Mouse (Mus musculus) testis, postnatal 14 days (tissue): ENCODE measurements around the gene Arid3a.

Source experiments
- DNase-seq: peaks from one replicate; pipeline ENCODE4 v3.0.0; 2021; ENCODE audit warnings: low spot score

Arid3a gene

DNA sequence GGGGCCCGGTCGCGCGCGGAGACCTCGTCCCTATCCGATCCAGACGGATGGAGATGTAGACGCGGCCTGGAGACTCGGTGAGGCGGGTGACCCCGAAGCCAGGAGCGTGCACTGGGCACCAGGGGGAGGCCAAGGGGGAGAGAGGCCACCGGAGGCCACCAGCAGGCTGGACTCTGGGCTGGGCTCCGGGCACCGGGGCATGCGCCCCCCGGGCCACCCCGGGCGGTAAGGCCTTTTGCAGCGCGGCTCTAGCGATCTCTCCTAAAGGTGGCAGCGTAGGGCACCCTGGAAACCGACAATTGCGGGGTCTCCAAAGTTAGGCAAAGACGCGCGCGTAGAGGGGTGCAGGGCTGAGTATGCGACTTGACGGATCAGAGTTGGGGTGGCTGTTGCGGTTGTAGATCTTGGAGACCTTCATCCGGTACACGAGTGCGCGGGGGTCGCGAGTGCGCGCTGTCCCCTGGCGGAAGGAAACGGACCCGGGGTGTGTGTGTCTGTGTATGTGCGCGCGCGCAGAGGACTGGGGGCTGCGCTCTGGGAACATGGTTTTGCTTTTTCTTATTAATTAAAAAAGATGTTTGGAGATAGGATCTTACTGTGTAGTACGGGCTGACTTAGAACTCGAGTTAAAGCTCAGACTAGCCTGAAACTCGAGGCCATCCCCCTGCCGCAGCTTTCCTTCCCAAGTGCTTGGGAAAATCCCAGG, 634 bp downstream of the Arid3a start:
- DNase-seq, result no peak

DNA sequence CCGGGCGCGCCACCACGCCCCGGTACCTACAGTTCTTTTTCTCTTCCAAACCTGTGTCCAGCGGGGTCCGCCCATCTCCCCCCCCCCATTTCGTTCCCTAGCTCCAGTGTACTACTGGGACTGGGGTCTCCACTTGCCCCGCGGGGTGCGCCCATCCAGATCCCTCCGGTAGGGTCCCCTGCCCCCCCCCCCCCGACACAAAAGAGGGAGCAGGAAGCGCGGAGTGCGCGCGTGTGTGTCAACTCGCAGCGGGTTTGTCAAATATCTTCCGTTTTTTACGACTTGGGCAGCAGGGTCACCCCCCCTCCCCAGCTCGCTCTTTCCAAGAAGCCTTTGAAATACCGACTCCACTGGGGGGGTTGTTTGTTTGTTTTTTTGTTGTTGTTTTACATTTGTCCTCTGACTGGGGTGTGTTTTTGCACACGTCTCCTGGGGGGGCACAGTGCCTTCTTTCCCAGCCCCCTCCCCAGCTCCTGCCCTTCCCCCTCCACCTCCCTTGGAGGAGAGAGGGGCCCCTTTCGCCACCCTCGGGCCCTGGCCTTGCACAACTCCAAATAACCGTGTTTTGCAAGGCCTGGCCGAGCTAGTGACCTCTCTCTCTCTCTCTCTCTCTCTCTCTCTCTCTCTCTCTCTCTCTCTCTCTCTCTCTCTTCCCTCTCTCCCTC, 1.3 kb downstream of the Arid3a start:
- no peak for DNase-seq

GRCm38 (mm10) chr10:79928907-79929701, 2.3 kb downstream of the Arid3a start:
- no peak for DNase-seq

GRCm38 (mm10) chr10:79929967-79930825, 3.4 kb downstream of the Arid3a start:
- DNase-seq, result no peak

DNA sequence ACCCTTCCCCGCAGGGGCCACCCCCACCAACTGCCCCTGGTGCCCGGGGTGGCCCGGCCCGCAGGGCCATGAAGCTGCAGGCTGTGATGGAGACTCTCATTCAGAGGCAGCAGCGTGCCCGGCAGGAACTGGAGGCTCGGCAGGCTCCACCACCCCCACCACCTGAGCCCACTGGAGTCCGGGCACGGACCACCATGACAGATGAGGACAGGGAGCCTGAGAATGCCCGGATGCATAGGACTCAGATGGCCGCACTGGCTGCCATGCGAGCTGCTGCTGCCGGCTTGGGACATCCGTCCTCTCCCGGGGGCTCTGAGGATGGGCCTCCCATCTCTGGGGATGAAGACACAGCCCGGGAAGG, 4.0 kb downstream of the Arid3a start:
- no peak for DNase-seq

- no peak for DNase-seq
Measured at GRCm38 (mm10) chr10:79931797-79932196, 5.0 kb downstream of the Arid3a start.

- peak; percentile 57 for DNase-seq
Measured at GRCm38 (mm10) chr10:79932736-79933135, 5.9 kb downstream of the Arid3a start.

DNA sequence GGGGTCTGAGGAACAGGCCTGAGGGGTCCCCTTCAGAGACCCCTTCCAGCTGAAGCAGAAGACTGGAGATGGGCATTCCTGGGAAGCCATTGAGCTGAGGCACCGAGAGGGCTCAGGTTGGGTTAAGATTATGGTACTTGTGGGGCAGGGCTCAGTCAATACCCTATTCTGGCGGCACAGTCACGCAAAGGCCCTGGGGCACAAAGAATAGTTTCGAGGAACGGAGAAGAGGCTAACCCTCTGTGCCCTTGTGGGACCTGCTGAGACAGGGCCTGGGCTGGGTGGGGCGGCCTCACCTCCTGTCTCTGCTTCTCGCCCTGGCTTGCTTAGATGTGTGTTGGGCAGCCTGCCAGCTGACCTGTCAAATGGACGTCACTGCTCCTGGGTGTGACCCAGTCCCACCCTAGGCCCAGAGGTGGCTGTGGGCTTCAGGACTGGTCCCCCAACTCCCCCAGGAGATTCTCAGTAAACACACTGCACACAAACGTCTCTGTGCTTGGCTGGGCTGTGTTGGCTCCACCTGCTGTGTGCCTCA, 6.4 kb downstream of the Arid3a start:
- DNase-seq, result no peak

GRCm38 (mm10) chr10:79933861-79934260, 7.0 kb downstream of the Arid3a start:
- no peak for DNase-seq

- peak; percentile 59 for DNase-seq
Measured at GRCm38 (mm10) chr10:79934272-79934721, 7.5 kb downstream of the Arid3a start.

GRCm38 (mm10) chr10:79934794-79935569, 8.1 kb downstream of the Arid3a start:
- no peak for DNase-seq

DNA sequence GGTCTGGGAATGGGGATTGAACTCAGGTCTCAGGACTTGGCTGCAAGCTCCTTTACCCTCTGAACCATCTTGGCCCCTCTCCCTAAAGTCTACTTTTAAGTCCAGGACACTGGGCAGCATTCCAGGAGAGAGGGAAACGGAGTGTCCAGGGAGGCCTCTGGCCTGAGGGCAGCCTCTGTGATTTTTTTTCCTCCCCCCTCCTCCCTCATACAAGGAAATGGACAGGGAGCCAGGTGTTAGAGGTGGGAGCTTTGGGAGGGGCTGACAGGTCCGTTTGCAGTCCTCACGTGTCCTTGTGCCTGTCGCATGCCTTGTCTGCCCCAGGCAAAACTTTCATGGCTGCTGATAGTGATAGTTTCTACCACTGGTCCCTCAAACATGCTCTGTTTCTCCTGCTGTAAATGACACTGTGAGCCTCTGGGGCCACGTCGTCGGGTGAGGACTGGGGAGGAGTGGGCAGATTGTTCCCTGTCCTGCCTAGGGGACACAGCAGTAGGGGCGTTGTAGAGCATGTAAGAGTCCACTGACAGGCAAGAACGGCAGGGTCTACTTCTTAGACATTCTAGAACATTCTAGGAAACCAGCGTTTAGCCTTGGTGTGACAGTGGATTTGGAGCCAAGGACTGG, 9.6 kb downstream of the Arid3a start:
- no peak for DNase-seq

DNA sequence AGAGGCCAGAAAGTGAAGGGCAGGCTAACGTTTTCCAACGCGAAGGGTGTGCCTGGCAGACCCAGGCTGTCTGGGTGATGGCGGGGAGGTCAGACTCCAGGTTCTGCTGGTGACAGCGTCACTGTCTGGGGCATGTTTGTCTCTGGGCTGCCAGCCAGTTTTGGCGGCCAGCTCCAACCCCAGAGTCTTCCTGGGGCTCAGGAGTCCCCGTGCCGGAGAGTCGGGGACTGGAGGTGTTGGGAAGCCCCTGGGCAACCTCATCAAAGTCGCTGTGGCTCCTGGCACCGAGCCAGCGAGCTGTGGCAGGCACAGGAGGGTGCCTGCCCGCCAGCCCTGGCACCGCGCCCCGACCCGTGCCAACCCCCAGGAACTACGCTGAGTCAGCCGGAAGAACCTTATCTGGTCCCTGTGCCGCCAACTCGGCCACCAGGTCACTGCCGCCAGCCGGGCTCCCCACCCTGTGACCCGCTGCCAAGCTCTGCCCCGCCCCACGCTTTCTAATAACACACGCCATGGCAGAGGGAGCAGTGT, 10.1 kb downstream of the Arid3a start:
- peak; percentile 57 for DNase-seq

DNA sequence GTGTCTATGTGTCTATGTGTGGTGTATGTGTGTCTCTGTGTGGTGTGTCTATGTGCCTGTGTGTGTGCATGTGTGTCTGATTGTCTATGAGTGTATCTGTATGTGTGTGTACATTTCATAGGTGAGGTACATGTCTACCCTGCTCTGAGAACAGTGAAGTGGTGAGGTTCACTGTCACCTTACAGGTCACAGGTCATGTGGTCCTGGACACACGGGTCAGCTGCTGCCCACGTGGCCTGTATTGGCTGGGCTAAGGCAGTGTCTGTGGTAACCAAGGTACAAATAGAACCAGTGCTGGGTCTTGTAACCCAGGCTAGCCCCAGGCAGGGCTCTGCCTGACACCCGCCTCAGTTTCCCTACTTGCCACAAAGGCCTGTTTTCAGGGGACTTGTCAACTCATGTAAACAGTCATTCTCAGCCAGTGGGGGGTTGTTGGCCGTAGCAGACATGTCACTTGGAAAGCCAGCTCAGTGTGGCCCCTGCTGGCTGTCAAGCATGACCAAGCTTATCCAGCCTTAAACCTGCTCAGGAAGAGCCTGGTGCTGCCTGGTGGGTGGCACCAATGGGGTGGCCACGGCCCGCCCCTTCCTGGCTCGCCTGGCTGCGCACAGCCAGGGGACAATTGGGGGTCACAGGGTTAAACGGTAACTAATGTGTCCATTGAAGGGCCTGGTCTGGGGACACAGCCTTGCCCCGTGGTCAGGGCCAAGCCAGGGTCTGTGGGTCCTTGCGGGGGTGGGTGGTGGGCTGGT, 11.1 kb downstream of the Arid3a start:
- DNase-seq, result no peak

DNA sequence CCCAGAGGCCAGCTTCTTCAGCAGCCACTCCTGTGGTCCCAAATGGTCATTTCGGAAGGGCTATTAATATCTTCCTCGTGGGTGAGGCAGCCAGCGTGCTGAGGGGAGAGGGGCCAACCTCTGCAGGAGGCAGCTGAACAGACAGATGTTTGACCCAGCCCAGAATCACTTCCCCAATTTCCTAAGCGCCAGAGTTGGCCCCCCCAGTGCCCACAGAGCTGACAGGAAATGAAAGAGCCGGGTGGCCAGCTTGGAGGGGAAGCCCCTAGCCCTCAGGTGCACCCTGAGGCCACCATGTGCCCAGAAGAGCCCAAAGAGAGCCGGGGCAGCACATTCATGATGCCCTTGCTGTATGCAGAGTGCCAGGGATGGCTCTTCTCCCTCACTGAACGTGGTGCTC, 13.9 kb downstream of the Arid3a start:
- DNase-seq, result no peak

DNA sequence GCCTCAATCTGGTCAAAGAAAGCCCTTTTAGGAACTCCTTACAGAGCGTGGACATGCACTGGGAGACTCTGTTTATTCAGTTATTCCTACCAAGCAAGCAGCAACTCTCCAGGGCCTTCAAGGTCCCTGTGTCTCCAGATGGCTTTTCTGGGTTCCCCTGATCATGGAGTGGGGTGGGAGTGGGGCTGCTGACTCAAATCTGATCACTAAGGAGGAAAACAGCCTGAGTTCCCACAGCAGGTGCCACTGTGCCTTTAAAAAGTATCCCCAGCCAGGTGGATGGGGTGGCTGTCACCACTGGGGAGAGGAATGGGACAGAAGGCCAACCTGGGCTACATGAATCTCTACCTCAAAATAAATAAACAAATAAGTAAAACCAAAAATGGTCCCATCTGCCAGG, 16.1 kb downstream of the Arid3a start:
- no peak for DNase-seq

DNA sequence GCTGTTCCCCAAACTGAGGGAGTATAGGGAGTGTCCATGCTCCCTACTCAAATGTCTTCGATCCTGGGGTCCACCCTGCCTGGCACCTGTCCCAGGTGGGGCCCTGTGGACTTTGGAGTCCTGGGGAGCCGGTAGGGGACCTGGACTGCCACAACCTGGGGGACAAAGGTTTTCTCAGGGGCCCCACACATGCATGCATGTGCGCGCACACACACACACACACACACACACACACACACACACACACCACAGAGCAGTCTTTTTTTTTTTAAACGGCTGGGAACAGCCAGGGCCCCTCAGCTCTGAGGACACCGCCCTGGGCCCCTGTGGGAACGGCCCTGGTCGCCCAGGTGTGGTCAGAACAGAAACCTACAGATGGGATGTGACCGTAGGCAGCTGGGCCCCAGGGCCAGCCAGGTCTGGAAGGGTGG, 16.6 kb downstream of the Arid3a start:
- no peak for DNase-seq

DNA sequence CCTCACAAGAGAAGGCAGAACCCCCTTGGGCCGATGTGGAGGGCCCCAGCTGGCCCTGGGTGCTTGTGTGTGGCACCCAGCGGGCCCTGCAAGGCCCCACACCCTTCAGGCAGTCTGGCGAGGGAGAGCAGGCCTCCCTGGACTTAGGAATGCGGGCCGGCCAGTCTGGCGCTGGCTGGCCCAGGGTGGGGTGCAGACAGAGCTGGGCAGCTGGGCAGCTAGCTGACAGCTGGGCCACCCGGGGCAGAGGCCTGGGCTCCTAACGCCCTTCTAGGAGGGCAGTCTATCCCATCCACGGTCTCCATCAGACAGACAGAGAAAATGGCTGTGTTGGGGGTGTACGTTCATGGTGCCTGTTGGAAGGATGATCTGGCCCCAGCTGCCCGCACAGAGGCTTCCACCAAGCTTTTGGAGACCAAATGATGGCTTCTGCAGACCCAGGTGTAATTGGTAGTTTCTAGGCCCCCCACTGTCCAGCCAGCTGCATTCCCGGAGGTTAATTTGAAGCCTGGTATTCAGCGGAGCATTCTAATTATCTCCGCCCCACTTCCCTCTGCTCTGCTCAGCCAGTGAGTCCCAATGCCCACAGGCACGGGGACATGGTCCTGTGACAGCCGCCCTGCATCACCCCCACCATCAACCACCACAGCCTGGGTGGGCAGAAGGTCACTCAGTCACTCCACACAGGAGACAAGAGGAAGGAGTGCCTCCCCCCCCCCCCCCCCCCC, 18.8 kb downstream of the Arid3a start:
- DNase-seq, result no peak
